24 mouse cellular contexts compared by ENCODE assay signal in genomic region chr2:148327552-148327951, GRCm38 (mm10).
DNase-seq lines count a peak whose midpoint lies in the region; ATAC-seq and TF ChIP-seq lines count a peak whose summit lies in the region.
"Had no signal": no experiment of that assay in that cellular context is flagged by ENCODE, and none has a peak within 500 bp of the region (broad histone marks: within the 10 kb centered on the region; RNA-seq: fewer than 3 reads in every experiment).

No protein-coding gene starts in this region.

- TF ChIP-seq POLR2A in embryonic fibroblast, embryonic 13.5 days (IDR thresholded peaks at IDR 0.05; ENCODE audit: low read depth, low read length), result no peak

- H3K4me1 ChIP-seq in embryonic fibroblast, embryonic 13.5 days (ENCODE audit: control insufficient read depth, insufficient read depth, low read length), result peaks cover 11% of the 10 kb centered on the region
- H3K4me1 ChIP-seq: heart, embryonic 10.5 days; heart, embryonic 13.5 days had no signal

- peak; percentile 78 for ATAC-seq in frontal cortex, adult (ENCODE audit: low TSS enrichment)
- ATAC-seq: CD4-positive, CD25-positive, alpha-beta regulatory T cell, adult 4 months; forebrain, embryonic 14.5 days; intestine, postnatal 0 days had no signal

- no peak overlapping the region for H3K4me3 ChIP-seq in embryonic fibroblast, embryonic 13.5 days (ENCODE audit: insufficient read depth, low read length)
- H3K4me3 ChIP-seq: gastrocnemius, adult 2 months; heart, adult 2 months; heart, embryonic 10.5 days; heart, embryonic 13.5 days had no signal

- no peak for TF ChIP-seq CTCF in embryonic fibroblast, embryonic 13.5 days (IDR thresholded peaks at IDR 0.05; ENCODE audit: borderline replicate concordance, insufficient read depth, low read length)

- H3K27ac ChIP-seq in embryonic fibroblast, embryonic 13.5 days (ENCODE audit: insufficient read depth, low read length), result peak overlapping the region; percentile 67
- H3K27ac ChIP-seq: gastrocnemius, adult 2 months; heart, adult 2 months; heart, embryonic 10.5 days; heart, embryonic 13.5 days had no signal

- no peak for DNase-seq in frontal cortex, postnatal 25 days (ENCODE audit: low spot score in 2 of 2)
- DNase-seq in Muller cell, postnatal 12 days (ENCODE audit: inconsistent ontology term), result peak; percentile 51
- peak; percentile 27 for DNase-seq in brain, adult 2 months (ENCODE audit: low read depth, low spot score)
- DNase-seq in T-cell, adult 2 months (ENCODE audit: low spot score), result no peak
- DNase-seq: adrenal gland, postnatal 10 days; adrenal gland, postnatal 36 days; cerebellum, adult 11 months; cerebellum, adult 2 months; cerebellum, adult 9-11 months; cerebellum, postnatal 25 days; embryo, embryonic 11 days; gastrocnemius, adult 2 months; gastrocnemius, postnatal 14 days; heart, adult 2 months; heart, postnatal 14 days; heart, postnatal 4 days; kidney, adult 2 months had no signal

Comparison
In these comparisons a context has a peak if more than half of its experiments do, and no peak if none do; other contexts are left out.
1. DNase-seq: peak in Muller cell, postnatal 12 days (single experiment) and brain, adult 2 months (single experiment); none in frontal cortex, postnatal 25 days (0 of 2) and T-cell, adult 2 months (single experiment).